Mouse (Mus musculus) ovary, postnatal 14 days (tissue): ENCODE results near the gene Epb41.

Experiments used
- DNase-seq: peaks from one replicate; pipeline ENCODE4 v3.0.0; 2022; ENCODE audit warnings: low spot score

Gene Epb41

DNA sequence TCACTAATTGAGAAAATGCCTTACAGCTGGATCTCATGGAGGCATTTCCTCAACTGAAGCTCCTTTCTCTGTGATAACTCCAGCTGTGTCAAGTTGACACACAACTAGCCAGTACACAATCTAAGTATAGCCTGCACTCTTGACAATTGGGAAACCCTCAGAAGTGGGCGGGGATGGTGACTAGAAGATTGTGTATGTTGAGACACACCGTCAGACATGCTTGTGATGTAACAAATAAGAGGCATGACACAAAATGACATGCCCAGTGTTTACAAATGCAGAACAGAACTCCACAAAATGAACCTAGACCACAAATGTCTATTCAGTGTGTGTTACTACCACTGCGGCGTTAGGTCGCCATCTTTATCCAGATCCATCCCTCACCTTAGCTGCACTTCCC is 178.0 kb downstream of the Epb41 start:
- no peak for DNase-seq

DNA sequence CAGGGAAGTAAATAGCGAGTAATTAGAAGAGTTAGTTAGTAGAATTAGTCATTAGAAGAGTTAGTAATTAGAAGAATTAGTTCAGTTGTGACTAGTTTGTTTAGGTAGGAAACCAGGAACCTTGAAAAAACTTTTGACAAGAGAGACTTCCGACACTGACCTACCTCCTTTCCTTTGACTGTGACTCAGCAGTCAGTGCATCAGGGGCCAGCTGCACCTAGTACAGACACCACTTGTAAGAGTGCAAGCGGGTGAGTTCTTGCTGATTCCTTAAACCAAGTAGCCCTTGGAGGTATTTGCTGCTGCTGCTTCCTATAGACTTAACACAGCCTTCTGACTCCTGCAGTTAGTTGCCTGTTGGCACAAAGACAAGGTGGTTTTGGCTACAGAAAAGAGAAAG is 184.4 kb downstream of the Epb41 start:
- DNase-seq, result no peak

DNA sequence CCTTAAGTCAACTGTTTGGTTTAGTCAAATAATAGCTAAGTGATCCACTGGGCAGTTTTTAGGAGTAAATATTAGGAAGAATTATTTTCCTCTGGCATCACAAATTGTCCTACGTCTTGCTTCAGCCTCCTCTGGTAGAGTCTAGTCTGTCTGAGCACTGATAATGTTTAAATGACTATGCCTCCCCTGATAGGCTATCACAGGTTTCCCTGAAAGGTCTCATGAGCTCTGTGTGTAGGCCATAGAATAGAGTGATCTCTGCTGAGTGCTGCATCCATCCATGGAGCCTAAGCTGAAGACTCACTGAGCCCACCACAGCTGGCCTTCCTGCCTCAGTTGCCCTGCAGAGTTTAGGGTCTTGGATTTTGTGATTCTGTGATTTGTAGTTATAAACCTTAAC is 186.6 kb downstream of the Epb41 start:
- DNase-seq, result no peak

DNA sequence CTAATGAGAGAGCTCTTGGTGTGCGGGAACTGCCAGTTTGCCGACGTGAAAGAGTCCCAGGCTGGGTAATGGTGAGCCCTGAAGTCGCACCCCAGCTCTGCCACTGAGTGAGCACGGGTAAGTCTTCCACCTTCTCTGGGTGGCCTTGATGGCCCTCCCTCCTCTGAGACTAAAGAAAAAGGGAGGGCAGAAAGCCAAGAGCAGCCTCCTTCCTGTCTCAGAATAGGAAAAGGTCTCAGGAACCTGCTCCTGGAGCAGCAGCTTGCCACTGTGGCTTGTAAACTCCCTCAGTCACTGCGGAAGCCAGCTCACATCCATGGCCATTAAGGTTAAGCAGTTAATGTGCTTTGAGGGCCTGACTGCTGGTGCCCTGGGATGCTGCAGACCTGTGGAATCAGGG is 189.7 kb downstream of the Epb41 start:
- DNase-seq, result no peak

DNA sequence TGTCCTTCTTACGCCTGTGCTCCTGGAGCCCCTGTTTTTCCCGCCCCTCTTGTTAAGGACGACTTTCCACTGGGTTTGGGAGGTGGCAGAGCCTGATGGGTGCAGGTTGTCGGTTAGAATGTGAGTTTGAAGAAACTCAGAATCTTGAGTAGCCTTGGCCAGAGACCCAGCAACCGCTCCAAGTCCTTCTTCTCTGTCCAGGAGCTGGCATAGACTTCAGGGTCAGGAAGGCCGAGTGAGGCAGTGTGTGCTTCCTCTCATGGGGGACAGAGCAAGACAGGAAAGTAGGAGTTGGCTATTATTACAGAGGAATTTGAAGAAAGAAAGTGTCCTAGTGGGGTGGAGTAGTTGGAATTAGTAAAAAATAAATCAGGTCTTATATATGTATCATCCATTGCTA is 191.6 kb downstream of the Epb41 start:
- DNase-seq, result no peak

DNA sequence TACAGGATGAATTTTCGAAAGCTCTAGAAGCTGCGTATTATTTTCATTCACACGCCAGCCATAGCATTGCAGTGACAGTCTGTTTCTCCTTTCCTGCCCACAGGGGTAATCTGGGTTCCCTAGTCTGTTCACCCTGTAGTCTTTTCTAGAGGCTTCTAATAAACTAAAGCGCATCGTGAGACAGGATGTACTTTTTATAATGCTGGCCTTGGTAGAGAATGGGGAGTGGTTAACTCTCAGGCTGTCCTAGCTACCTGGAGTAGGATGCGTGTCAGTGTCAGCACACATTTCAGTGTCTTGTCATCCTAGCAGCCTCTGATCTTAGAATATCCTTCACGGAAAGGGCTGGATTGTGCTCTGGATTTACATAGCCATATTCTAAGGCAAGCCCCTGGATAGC is 193.8 kb downstream of the Epb41 start:
- no peak for DNase-seq

- no peak for DNase-seq
These were observed 195.4 kb downstream of the Epb41 start for GRCm38 (mm10) chr4:131879692-131880091.

DNA sequence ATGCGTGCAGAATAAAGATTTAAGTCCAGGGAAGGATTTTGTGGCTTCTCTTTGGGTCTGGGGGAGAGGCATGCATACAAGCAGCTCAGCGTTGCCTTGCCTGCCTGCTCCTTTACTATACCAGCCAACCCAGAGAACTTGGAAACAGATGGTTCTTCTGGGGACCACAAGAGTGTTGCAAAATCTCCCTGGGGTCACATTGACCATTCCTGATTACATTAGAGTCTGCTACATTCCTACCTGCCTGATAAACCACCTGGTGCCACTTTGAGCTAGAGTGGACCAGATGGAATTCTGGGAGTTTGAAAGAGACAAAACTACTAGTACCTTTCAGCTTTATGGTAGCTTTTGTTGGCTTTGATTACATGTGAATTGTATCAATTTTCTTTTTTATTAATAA is 198.3 kb downstream of the Epb41 start:
- DNase-seq, result no peak

DNA sequence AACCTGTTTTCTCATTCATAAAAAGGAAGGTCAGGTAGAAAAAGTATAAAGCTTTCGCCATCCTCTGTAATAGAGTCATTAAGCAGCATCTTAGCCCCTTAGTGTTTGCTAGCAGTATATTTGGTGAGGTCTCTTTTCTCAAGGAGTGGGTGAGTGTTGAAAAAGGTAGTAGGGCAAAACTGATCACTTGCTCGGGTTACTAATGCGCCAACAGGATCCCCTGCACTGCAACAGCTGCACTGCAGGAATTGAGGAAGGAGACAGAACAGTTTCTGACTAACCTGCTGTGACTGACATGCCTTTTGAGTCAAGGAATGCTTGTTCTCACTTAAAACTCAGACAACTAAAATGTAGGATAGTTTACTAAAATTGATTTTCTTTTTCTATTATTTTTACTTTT is 199.9 kb downstream of the Epb41 start:
- DNase-seq, result no peak

- no peak for DNase-seq
These were observed 200.6 kb downstream of the Epb41 start for GRCm38 (mm10) chr4:131874567-131874966.

DNA sequence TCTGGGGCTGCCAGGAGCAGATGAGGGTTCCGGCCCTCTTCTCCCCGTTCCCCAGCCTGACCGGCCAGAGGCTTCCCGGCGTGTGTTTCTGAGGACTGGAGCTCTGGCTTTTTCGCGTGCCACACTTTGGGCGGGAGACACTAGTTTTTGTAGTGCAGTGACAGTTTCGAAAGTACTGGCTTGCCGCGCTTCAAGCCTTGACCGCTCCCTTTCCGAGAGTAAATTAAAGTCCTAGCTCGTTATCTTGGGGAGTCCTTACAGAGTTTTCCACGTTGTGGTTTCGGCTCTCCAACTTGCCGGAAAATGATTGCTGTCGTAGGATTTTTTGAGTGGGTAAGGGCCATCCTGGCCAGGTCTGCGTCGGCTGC is 201.0 kb downstream of the Epb41 start:
- no peak for DNase-seq
